Mouse (Mus musculus) kidney, embryonic 14.5 days (tissue): ENCODE data around the gene Nos1ap. TPM values are rescaled to one million over a fixed set of nuclear protein-coding genes. Genes with fewer than 3 reads are reported as not detected.
A peak's percentile ranks its signal among the peaks of the same experiment; 100 is the strongest.

ENCODE experiments used
- ATAC-seq: fragments of 200-750 bp; cut with Nextera tagmentation; 2 replicates; pipeline ENCODE4 v1.8.0; 2017; ENCODE audit warnings: moderate number of reproducible peaks, mild to moderate bottlenecking, moderate TSS enrichment, moderate library complexity; ENCODE audit not compliant: low FRiP score, low TSS enrichment
- H3K27ac ChIP-seq: fragments of 300-500 bp; sonication (generic); 2 replicates; pipeline ENCODE4 v1.5.1; 2014; ENCODE audit warnings: low read depth, mild to moderate bottlenecking, low read length, moderate library complexity, mixed read lengths
- H3K27me3 ChIP-seq: fragments of 300-500 bp; sonication (generic); 2 replicates; pipeline ENCODE4 v1.6.1; 2014; ENCODE audit warnings: mild to moderate bottlenecking, low read length; ENCODE audit not compliant: control insufficient read depth, insufficient read depth
- H3K36me3 ChIP-seq: fragments of 300-500 bp; sonication (generic); 2 replicates; pipeline ENCODE4 v1.6.1; 2014; ENCODE audit warnings: low read length, mixed read lengths; ENCODE audit not compliant: control insufficient read depth, insufficient read depth
- H3K4me1 ChIP-seq: fragments of 300-500 bp; sonication (generic); 2 replicates; pipeline ENCODE4 v1.6.1; 2014; ENCODE audit warnings: low read length, mixed read lengths; ENCODE audit not compliant: control insufficient read depth, insufficient read depth
- H3K4me2 ChIP-seq: fragments of 300-500 bp; sonication (generic); replicated peaks from 2 replicates; pipeline ENCODE4 v1.6.1; 2014; ENCODE audit warnings: low read depth, mild to moderate bottlenecking, low read length
- H3K4me3 ChIP-seq: fragments of 300-500 bp; sonication (generic); 2 replicates; pipeline ENCODE4 v1.5.1; 2014; ENCODE audit warnings: mild to moderate bottlenecking, low read length
- H3K9ac ChIP-seq: fragments of 300-500 bp; sonication (generic); 2 replicates; pipeline ENCODE4 v1.6.1; 2014; ENCODE audit warnings: low read depth, mild to moderate bottlenecking, low read length, moderate library complexity
- H3K9me3 ChIP-seq: fragments of 300-500 bp; sonication (generic); 2 replicates; pipeline ENCODE4 v1.6.1; 2016; ENCODE audit warnings: low read length; ENCODE audit not compliant: control insufficient read depth
- WGBS: fragments of 180-500 bp; shearing (Covaris S2); extraction: QIAGEN DNeasy Blood & Tissue Kit; methylation state at CpG from one replicate; pipeline ENCODE4 v1.1.7; 2014; 5-methylcytosine and 5-hydroxymethylcytosine counted together
- polyA plus RNA-seq: library from polyadenylated mRNA; unstranded; fragments of >200 nt; fragmentation: Nextera tagmentation; extraction: Ambion mirVana; gene quantifications from 2 replicates; pipeline ENCODE4 v1.2.1, GENCODE M21; 2014

The Nos1ap gene
- polyA plus RNA-seq, 1 experiment from 2014 or later: 16.6 TPM

GRCm38 (mm10) chr1:170579476-170579875 lies 10.2 kb downstream of the Nos1ap start:
- ATAC-seq: no peak
- Histone ChIP-seq H3K4me2 (no peak overlapping the region), H3K9me3 (no peaks in the 10 kb centered on the region), H3K27me3 (no peaks in the 10 kb centered on the region), H3K27ac (no peak overlapping the region), H3K4me1 (0 out of 2 replicates have a peak, but pooled peaks cover 8% of the 10 kb centered on the region), H3K4me3 (no peak overlapping the region), H3K9ac (no peak overlapping the region), H3K36me3 (no peaks in the 10 kb centered on the region)
- 94% methylated on average over 5 of the region's 5 CpGs for WGBS

DNA sequence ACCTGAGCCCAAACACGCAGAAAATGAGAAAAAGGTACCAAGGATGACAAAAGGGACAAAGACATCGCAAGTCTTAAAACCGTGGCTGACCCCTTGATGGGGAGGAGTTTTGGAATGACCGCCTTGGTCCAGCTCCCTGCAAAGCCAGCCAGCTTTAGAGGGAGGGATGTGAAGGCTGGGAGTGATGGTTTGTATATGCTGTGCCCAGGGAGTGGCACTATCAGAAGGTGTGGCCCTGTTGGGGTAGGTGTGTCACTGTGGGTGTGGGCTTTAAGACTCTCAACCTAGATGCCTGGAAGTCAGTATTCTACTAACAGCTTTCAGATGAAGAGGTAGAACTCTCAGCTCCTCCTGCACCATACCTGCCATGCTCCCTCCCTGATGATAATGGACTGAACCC lies 10.6 kb downstream of the Nos1ap start:
- Histone ChIP-seq H3K36me3 (no peaks in the 10 kb centered on the region), H3K27me3 (no peaks in the 10 kb centered on the region), H3K4me3 (no peak overlapping the region), H3K9me3 (no peaks in the 10 kb centered on the region), H3K9ac (no peak overlapping the region), H3K4me1 (0 out of 2 replicates have a peak, but pooled peaks cover 8% of the 10 kb centered on the region), H3K27ac (no peak overlapping the region), H3K4me2 (no peak overlapping the region)
- no peak for ATAC-seq
- WGBS: 94% methylated on average over 4 of the region's 4 CpGs

GRCm38 (mm10) chr1:170576728-170577065 lies 13.0 kb downstream of the Nos1ap start:
- 57% methylated on average over 6 of the region's 6 CpGs for WGBS
- ATAC-seq: no peak
- Histone ChIP-seq H3K27ac (no peak overlapping the region), H3K4me3 (no peak overlapping the region), H3K36me3 (no peaks in the 10 kb centered on the region), H3K9me3 (peaks cover 6% of the 10 kb centered on the region; the same call in 1 of the 2 replicates), H3K9ac (no peak overlapping the region), H3K27me3 (no peaks in the 10 kb centered on the region), H3K4me2 (no peak overlapping the region), H3K4me1 (0 out of 2 replicates have a peak, but pooled peaks cover 8% of the 10 kb centered on the region)

DNA sequence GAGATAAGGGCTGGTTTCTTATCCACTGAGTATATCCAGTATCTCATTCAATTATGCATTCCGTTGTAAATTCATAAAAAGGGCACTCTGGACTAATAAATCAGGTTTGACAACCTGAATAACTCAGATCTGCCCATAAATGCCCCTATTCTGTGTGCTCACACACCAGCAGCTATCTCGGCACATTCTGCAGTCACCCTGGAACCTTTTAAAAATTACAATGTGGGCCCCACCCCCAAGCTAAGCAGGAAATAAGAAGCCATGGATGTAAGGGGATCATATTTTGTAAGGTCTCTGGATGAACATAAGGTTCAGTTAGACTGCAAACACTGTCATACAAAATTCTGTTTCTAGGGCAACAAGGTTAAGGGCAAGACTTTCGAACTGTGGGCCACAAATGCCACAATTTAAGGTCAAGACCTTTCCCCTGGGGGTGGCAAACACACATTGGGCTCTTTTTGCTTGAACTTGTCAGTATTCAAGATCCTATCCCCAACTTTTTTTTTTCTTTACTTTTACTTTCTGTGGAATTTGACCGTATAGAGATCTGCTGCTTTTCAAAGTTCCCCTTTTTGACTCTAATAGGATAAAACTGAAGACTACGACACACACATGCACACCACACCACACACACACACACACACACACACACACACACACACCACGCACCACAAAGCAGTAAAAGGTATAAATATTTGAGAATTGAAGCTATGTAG lies 13.5 kb downstream of the Nos1ap start:
- Histone ChIP-seq H3K4me3 (no peak overlapping the region), H3K27ac (no peak overlapping the region), H3K27me3 (no peaks in the 10 kb centered on the region), H3K4me1 (0 out of 2 replicates have a peak, but pooled peaks cover 5% of the 10 kb centered on the region), H3K36me3 (no peaks in the 10 kb centered on the region), H3K9ac (no peak overlapping the region), H3K9me3 (peaks cover 6% of the 10 kb centered on the region; the same call in 1 of the 2 replicates), H3K4me2 (no peak overlapping the region)
- 0 out of 2 replicates have a peak, but pooled peaks have one; percentile 9 for ATAC-seq
- 70% methylated on average over 6 of the region's 6 CpGs for WGBS

GRCm38 (mm10) chr1:170573117-170573516 lies 16.5 kb downstream of the Nos1ap start:
- H3K9ac ChIP-seq: no peak overlapping the region
- H3K9me3 ChIP-seq: peaks cover 6% of the 10 kb centered on the region; the same call in 1 of the 2 replicates
- H3K27ac ChIP-seq: no peak overlapping the region
- H3K4me2 ChIP-seq: no peak overlapping the region
- WGBS: 80% methylated on average over 7 of the region's 7 CpGs
- 0 out of 2 replicates have a peak, but pooled peaks cover 4% of the 10 kb centered on the region for H3K4me1 ChIP-seq
- H3K4me3 ChIP-seq: no peak overlapping the region
- no peaks in the 10 kb centered on the region for H3K36me3 ChIP-seq
- no peak for ATAC-seq
- H3K27me3 ChIP-seq: no peaks in the 10 kb centered on the region

DNA sequence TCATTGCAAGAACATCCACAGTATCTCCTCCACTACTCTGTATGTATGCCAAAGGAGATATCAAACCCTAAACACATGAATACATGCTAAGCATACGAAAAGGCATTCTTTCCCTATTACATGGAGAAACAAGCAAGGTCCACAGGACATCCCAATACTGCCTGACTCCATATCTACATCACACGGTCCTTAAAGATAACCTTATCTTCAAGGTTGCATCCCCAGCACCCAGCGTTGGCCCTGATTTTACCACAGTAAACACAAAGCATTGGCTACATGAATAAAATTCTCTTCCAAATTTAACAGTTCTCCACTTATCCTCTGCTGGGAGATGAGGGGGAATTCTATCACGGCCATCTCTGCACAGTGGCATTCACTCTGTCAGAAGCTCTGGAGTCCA lies 22.7 kb downstream of the Nos1ap start:
- H3K27me3 ChIP-seq: no peaks in the 10 kb centered on the region
- H3K4me2 ChIP-seq: no peak overlapping the region
- H3K4me3 ChIP-seq: no peak overlapping the region
- no peaks in the 10 kb centered on the region for H3K36me3 ChIP-seq
- no peaks in the 10 kb centered on the region for H3K4me1 ChIP-seq
- no peaks in the 10 kb centered on the region for H3K9me3 ChIP-seq
- H3K9ac ChIP-seq: no peak overlapping the region
- H3K27ac ChIP-seq: no peak overlapping the region
- 91% methylated on average over 4 of the region's 4 CpGs for WGBS
- no peak for ATAC-seq

DNA sequence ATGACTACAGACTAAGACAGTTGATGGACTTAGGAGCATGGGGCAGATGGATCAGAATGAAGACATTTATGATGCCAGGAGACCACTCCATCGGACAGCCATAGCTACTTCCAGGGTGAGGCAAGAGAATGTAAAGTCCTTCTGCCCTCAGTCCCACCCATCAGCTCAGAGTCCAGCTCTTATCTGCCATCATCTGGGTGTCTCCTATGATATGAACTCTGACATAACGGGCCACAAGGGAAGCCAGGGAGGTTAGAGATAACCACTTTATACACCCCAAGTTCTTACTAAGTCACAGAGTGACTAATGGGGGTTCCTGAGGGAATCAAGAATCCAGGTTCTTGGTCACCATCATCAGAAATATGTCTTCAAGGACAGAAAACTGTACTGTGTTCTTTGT lies 23.1 kb downstream of the Nos1ap start:
- no peak for ATAC-seq
- Histone ChIP-seq H3K4me3 (no peak overlapping the region), H3K4me1 (no peaks in the 10 kb centered on the region), H3K27ac (no peak overlapping the region), H3K36me3 (no peaks in the 10 kb centered on the region), H3K27me3 (no peaks in the 10 kb centered on the region), H3K4me2 (no peak overlapping the region), H3K9me3 (no peaks in the 10 kb centered on the region), H3K9ac (no peak overlapping the region)
- 96% methylated on average over 2 of the region's 2 CpGs for WGBS

DNA sequence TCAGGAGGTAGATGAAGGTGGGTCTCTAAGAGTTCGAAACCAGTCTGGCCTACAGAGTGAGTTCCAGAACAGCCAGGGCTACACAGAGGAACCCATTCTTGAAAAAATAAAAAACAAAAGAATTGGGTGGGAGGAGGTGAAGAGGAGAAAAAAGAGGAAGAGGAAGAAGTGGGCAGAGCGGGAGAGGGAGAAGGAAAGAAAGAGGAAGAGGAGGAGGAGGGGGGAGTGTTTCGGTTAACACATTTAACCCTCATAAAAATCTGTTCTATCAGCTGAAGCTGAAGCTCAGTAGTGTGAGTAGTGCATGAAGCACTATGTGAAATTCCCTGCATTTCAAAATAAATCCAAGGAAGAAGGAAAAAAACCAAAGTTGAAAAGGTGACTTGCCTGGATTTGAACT lies 24.7 kb downstream of the Nos1ap start:
- H3K9ac ChIP-seq: no peak overlapping the region
- WGBS: 89% methylated on average over 3 of the region's 3 CpGs
- no peak for ATAC-seq
- no peaks in the 10 kb centered on the region for H3K36me3 ChIP-seq
- H3K4me3 ChIP-seq: no peak overlapping the region
- H3K27ac ChIP-seq: no peak overlapping the region
- no peaks in the 10 kb centered on the region for H3K4me1 ChIP-seq
- no peaks in the 10 kb centered on the region for H3K9me3 ChIP-seq
- H3K27me3 ChIP-seq: no peaks in the 10 kb centered on the region
- H3K4me2 ChIP-seq: no peak overlapping the region

DNA sequence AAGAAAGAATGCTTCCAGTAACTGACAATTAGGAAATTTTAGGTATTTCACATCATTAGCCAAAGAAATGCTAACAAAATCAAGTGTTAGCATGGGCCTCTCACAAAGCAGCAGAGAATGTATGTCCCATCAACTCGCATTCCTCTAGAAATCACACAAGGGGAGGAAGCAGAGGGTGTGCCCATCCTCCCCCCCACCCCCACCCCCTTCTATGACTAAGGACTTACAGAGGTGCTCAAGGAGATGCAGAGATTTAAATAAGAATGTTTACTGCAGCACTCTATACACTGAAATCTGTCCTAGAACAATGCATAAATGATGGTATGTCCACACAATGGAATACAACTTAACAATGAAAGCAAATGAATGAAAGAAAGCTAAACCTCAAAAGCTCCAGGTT lies 27.2 kb downstream of the Nos1ap start:
- Histone ChIP-seq H3K4me3 (no peak overlapping the region), H3K4me2 (no peak overlapping the region), H3K9me3 (no peaks in the 10 kb centered on the region), H3K27me3 (no peaks in the 10 kb centered on the region), H3K36me3 (no peaks in the 10 kb centered on the region; the same call in 1 of the 2 replicates), H3K4me1 (no peaks in the 10 kb centered on the region), H3K27ac (no peak overlapping the region), H3K9ac (no peak overlapping the region)
- 83% methylated on average over 1 of the region's 1 CpGs for WGBS
- ATAC-seq: no peak
